Mouse (Mus musculus): ENCODE data around the gene H2-Eb2. TPM values are rescaled to one million over a fixed set of nuclear protein-coding genes. Genes with fewer than 3 reads are reported as not detected.

Gene H2-Eb2
- not detected for polyA plus RNA-seq (2014; fragmentation: Illumina TruSeq; extraction: RNeasy Lipid Tissue Mini Kit (QIAGEN cat#74804); ENCODE audit: low read depth, low replicate concordance)

GRCm38 (mm10) chr17:34325436-34325835 lies at the start of gene H2-Eb2:
Gene H2-Eb2, plus strand, starts transcription at chr17:34325665.

GRCm38 (mm10) chr17:34287648-34288047 lies 37.8 kb upstream of the H2-Eb2 start, which contains the start of gene H2-Aa:
Gene H2-Aa, minus strand, starts transcription at chr17:34287823.

GRCm38 (mm10) chr17:34305380-34306030 lies 20.0 kb upstream of the H2-Eb2 start, which contains the start of gene H2-Eb1:
Gene H2-Eb1, plus strand, starts transcription at chr17:34305867.

GRCm38 (mm10) chr17:34354539-34354938 lies 29.1 kb downstream of the H2-Eb2 start, which contains the start of gene Btnl2:
Gene Btnl2, plus strand, starts transcription at chr17:34354822.

GRCm38 (mm10) chr17:34376847-34377246 lies 51.4 kb downstream of the H2-Eb2 start, which contains the start of gene Btnl1:
Gene Btnl1, plus strand, starts transcription at chr17:34377132.

Other genes starting within 250 kb of the H2-Eb2 start
- not detected for gene H2-Oa, start 233.3 kb upstream of the H2-Eb2 start, polyA plus RNA-seq (2014; fragmentation: Illumina TruSeq; extraction: RNeasy Lipid Tissue Mini Kit (QIAGEN cat#74804); ENCODE audit: low read depth, low replicate concordance)
- gene H2-DMa, start 206.1 kb upstream of the H2-Eb2 start, polyA plus RNA-seq (2014; fragmentation: Illumina TruSeq; extraction: RNeasy Lipid Tissue Mini Kit (QIAGEN cat#74804); ENCODE audit: low read depth, low replicate concordance): not detected
- gene Brd2, start 203.0 kb upstream of the H2-Eb2 start, polyA plus RNA-seq (2014; fragmentation: Illumina TruSeq; extraction: RNeasy Lipid Tissue Mini Kit (QIAGEN cat#74804); ENCODE audit: low read depth, low replicate concordance): 167 TPM
- 0.44 TPM for gene H2-DMb2, start 182.4 kb upstream of the H2-Eb2 start, polyA plus RNA-seq (2014; fragmentation: Illumina TruSeq; extraction: RNeasy Lipid Tissue Mini Kit (QIAGEN cat#74804); ENCODE audit: low read depth, low replicate concordance)
- 7.9 TPM for gene H2-DMb1, start 172.6 kb upstream of the H2-Eb2 start, polyA plus RNA-seq (2014; fragmentation: Illumina TruSeq; extraction: RNeasy Lipid Tissue Mini Kit (QIAGEN cat#74804); ENCODE audit: low read depth, low replicate concordance)
- 1.2 TPM for gene Tap1, start 138.1 kb upstream of the H2-Eb2 start, polyA plus RNA-seq (2014; fragmentation: Illumina TruSeq; extraction: RNeasy Lipid Tissue Mini Kit (QIAGEN cat#74804); ENCODE audit: low read depth, low replicate concordance)
- not detected for gene Psmb9, start 137.9 kb upstream of the H2-Eb2 start, polyA plus RNA-seq (2014; fragmentation: Illumina TruSeq; extraction: RNeasy Lipid Tissue Mini Kit (QIAGEN cat#74804); ENCODE audit: low read depth, low replicate concordance)
- 0.73 TPM for gene Psmb8, start 127.9 kb upstream of the H2-Eb2 start, polyA plus RNA-seq (2014; fragmentation: Illumina TruSeq; extraction: RNeasy Lipid Tissue Mini Kit (QIAGEN cat#74804); ENCODE audit: low read depth, low replicate concordance)
- not detected for gene Tap2, start 122.1 kb upstream of the H2-Eb2 start, polyA plus RNA-seq (2014; fragmentation: Illumina TruSeq; extraction: RNeasy Lipid Tissue Mini Kit (QIAGEN cat#74804); ENCODE audit: low read depth, low replicate concordance)
- gene H2-Ob, start 86.8 kb upstream of the H2-Eb2 start, polyA plus RNA-seq (2014; fragmentation: Illumina TruSeq; extraction: RNeasy Lipid Tissue Mini Kit (QIAGEN cat#74804); ENCODE audit: low read depth, low replicate concordance): 1.1 TPM
- gene H2-Ab1, start 68.0 kb upstream of the H2-Eb2 start, polyA plus RNA-seq (2014; fragmentation: Illumina TruSeq; extraction: RNeasy Lipid Tissue Mini Kit (QIAGEN cat#74804); ENCODE audit: low read depth, low replicate concordance): 18.3 TPM
- gene H2-Aa, start 37.8 kb upstream of the H2-Eb2 start, polyA plus RNA-seq (2014; fragmentation: Illumina TruSeq; extraction: RNeasy Lipid Tissue Mini Kit (QIAGEN cat#74804); ENCODE audit: low read depth, low replicate concordance): 51.8 TPM
- gene H2-Eb1, start 19.8 kb upstream of the H2-Eb2 start, polyA plus RNA-seq (2014; fragmentation: Illumina TruSeq; extraction: RNeasy Lipid Tissue Mini Kit (QIAGEN cat#74804); ENCODE audit: low read depth, low replicate concordance): 2.6 TPM
- gene Btnl2, start 29.2 kb downstream of the H2-Eb2 start, polyA plus RNA-seq (2014; fragmentation: Illumina TruSeq; extraction: RNeasy Lipid Tissue Mini Kit (QIAGEN cat#74804); ENCODE audit: low read depth, low replicate concordance): not detected
- not detected for gene Btnl1, start 51.5 kb downstream of the H2-Eb2 start, polyA plus RNA-seq (2014; fragmentation: Illumina TruSeq; extraction: RNeasy Lipid Tissue Mini Kit (QIAGEN cat#74804); ENCODE audit: low read depth, low replicate concordance)
- gene BC051142, start 73.2 kb downstream of the H2-Eb2 start, polyA plus RNA-seq (2014; fragmentation: Illumina TruSeq; extraction: RNeasy Lipid Tissue Mini Kit (QIAGEN cat#74804); ENCODE audit: low read depth, low replicate concordance): 1.9 TPM
- gene Btnl4, start 151.7 kb downstream of the H2-Eb2 start, polyA plus RNA-seq (2014; fragmentation: Illumina TruSeq; extraction: RNeasy Lipid Tissue Mini Kit (QIAGEN cat#74804); ENCODE audit: low read depth, low replicate concordance): not detected
- gene Btnl6, start 191.7 kb downstream of the H2-Eb2 start, polyA plus RNA-seq (2014; fragmentation: Illumina TruSeq; extraction: RNeasy Lipid Tissue Mini Kit (QIAGEN cat#74804); ENCODE audit: low read depth, low replicate concordance): not detected
- gene Notch4, start 238.6 kb downstream of the H2-Eb2 start, polyA plus RNA-seq (2014; fragmentation: Illumina TruSeq; extraction: RNeasy Lipid Tissue Mini Kit (QIAGEN cat#74804); ENCODE audit: low read depth, low replicate concordance): 0.93 TPM